27 mouse cellular contexts compared by ENCODE assay signal in genomic region chr11:20164979-20165867, GRCm38 (mm10). TPM values are rescaled to one million over a fixed set of nuclear protein-coding genes. Genes with fewer than 3 reads are reported as not detected.
A peak's percentile ranks its signal among the peaks of the same experiment; 100 is the strongest.
DNase-seq lines count a peak whose midpoint lies in the region; TF ChIP-seq lines count a peak whose summit lies in the region.
"Had no signal": no experiment of that assay in that cellular context is flagged by ENCODE, and none has a peak within 500 bp of the region (broad histone marks: within the 10 kb centered on the region; RNA-seq: fewer than 3 reads in every experiment).

No protein-coding gene starts in this region.

- H3K27ac ChIP-seq in CH12.LX (ENCODE audit: insufficient read depth, low read depth) (no peak overlapping the region), ES-Bruce4 (ENCODE audit: insufficient read depth, low read length) (peak overlapping the region; percentile 96)
- H3K27ac ChIP-seq in brown adipose tissue, adult 24 weeks (replicated peaks; ENCODE audit: low read depth, low read length) = peak overlapping the region; percentile 40; the same call in 1 of the 2 replicates
- H3K27ac ChIP-seq: embryonic facial prominence, embryonic 10.5 days; embryonic facial prominence, embryonic 13.5 days; forebrain, embryonic 12.5 days; hindbrain, embryonic 10.5 days; hindbrain, embryonic 14.5 days; hindbrain, postnatal 0 days had no signal

- H3K36me3 ChIP-seq in CH12.LX (replicated peaks in 1 of 2; ENCODE audit: control insufficient read depth in 1 of 2, insufficient read depth in 1 of 2, low read length in 1 of 2) (no peaks in the 10 kb centered on the region), ES-Bruce4 (ENCODE audit: control insufficient read depth, insufficient read depth, low read length, poor library complexity, severe bottlenecking) (peaks cover 3% of the 10 kb centered on the region; the same call in 1 of the 2 replicates)
- H3K36me3 ChIP-seq: embryonic facial prominence, embryonic 10.5 days; embryonic facial prominence, embryonic 13.5 days; forebrain, embryonic 12.5 days; G1E; hindbrain, embryonic 10.5 days had no signal

- H3K4me2 ChIP-seq in CH12.LX (ENCODE audit: insufficient read depth, low read depth, poor library complexity, severe bottlenecking) = no peak overlapping the region; the same call in 1 of the 2 replicates
- H3K4me2 ChIP-seq: embryonic facial prominence, embryonic 13.5 days; forebrain, embryonic 12.5 days; heart, embryonic 11.5 days; hindbrain, embryonic 14.5 days had no signal

- no peak for TF ChIP-seq RAD21 in CH12.LX (IDR thresholded peaks at IDR 0.05; ENCODE audit: low read depth, low read length)

- H3K27me3 ChIP-seq in CH12.LX (replicated peaks) = no peaks in the 10 kb centered on the region
- no peaks in the 10 kb centered on the region for H3K27me3 ChIP-seq in ES-Bruce4 (ENCODE audit: control insufficient read depth, insufficient read depth, low read length, poor library complexity, severe bottlenecking)
- H3K27me3 ChIP-seq: embryonic facial prominence, embryonic 13.5 days; forebrain, embryonic 12.5 days; Patski had no signal

- no peak for TF ChIP-seq EP300 in CH12.LX (IDR thresholded peaks at IDR 0.05; ENCODE audit: low read length)
- peak; percentile 97 for TF ChIP-seq EP300 in ES-Bruce4 (IDR thresholded peaks at IDR 0.05; ENCODE audit: insufficient read depth, low read depth, low read length)

- H3K9me3 ChIP-seq in CH12.LX (replicated peaks; ENCODE audit: low read length) = no peaks in the 10 kb centered on the region
- H3K9me3 ChIP-seq in ES-Bruce4 (replicated peaks; ENCODE audit: control insufficient read depth, insufficient read depth, low read length, poor library complexity, severe bottlenecking) = peaks cover 12% of the 10 kb centered on the region
- H3K9me3 ChIP-seq: embryonic facial prominence, embryonic 10.5 days; embryonic facial prominence, embryonic 13.5 days; forebrain, embryonic 12.5 days; G1E; hindbrain, embryonic 10.5 days had no signal

- H3K4me3 ChIP-seq in CH12.LX (replicated peaks in 1 of 3; ENCODE audit: low read depth in 2 of 3, low read length in 2 of 3, poor library complexity in 1 of 3) (no peak overlapping the region), ES-Bruce4 (ENCODE audit: low read depth, low read length) (no peak overlapping the region)
- H3K4me3 ChIP-seq in brown adipose tissue, adult 24 weeks (ENCODE audit: insufficient read depth, low read depth, low read length) = no peak overlapping the region
- H3K4me3 ChIP-seq: embryonic facial prominence, embryonic 10.5 days; embryonic facial prominence, embryonic 13.5 days; erythroblast, embryonic 14.5 days; forebrain, embryonic 12.5 days; hindbrain, embryonic 10.5 days had no signal

- no peak for TF ChIP-seq POLR2A in CH12.LX (IDR thresholded peaks at IDR 0.05; ENCODE audit: low read depth, low read length)
- TF ChIP-seq POLR2A in ES-Bruce4 (IDR thresholded peaks at IDR 0.05; ENCODE audit: insufficient read depth, low read length) = no peak

- dilution Hi-C loops in CH12.LX (cut with MboI; ENCODE audit: extremely low pct_ligation_motif_present, extremely low pct_unique_long_range_greater_than_20kb, low sequenced_read_pairs) = no loop called here

- no peaks in the 10 kb centered on the region for H3K79me2 ChIP-seq in CH12.LX (replicated peaks; ENCODE audit: control insufficient read depth, extremely low read depth, insufficient read depth, poor library complexity, severe bottlenecking)

- no peak overlapping the region for H3K9ac ChIP-seq in CH12.LX (ENCODE audit: insufficient read depth, low read depth)
- H3K9ac ChIP-seq in ES-Bruce4 (ENCODE audit: low read depth, poor library complexity, severe bottlenecking) = peak overlapping the region; percentile 85
- H3K9ac ChIP-seq: embryonic facial prominence, embryonic 13.5 days; forebrain, embryonic 12.5 days; hindbrain, embryonic 14.5 days had no signal

- no peak for TF ChIP-seq CTCF in CH12.LX (conservative IDR thresholded peaks at IDR 0.05 in 1 of 2, IDR thresholded peaks at IDR 0.05 in 1 of 2; ENCODE audit: low read depth in 2 of 2, low read length in 2 of 2)
- TF ChIP-seq CTCF in ES-Bruce4 (IDR thresholded peaks at IDR 0.05; ENCODE audit: low read depth, low read length) = no peak

- in situ Hi-C loops in CH12.LX (cut with MboI; ENCODE audit: low pct_ligation_motif_present, low pct_unique_long_range_greater_than_20kb, low sequenced_read_pairs) = no loop called here

- H3K4me1 ChIP-seq in CH12.LX (ENCODE audit: control insufficient read depth in 1 of 2, insufficient read depth in 2 of 2) (peaks cover 0 to 5% of the 10 kb centered on the region in 2 experiments; a peak in 1 of 4 replicates), ES-Bruce4 (ENCODE audit: control insufficient read depth, insufficient read depth, low read length) (no peaks in the 10 kb centered on the region)
- H3K4me1 ChIP-seq in brown adipose tissue, adult 24 weeks (ENCODE audit: control insufficient read depth, insufficient read depth, insufficient read length, low read length) = no peaks in the 10 kb centered on the region
- H3K4me1 ChIP-seq: embryonic facial prominence, embryonic 10.5 days; embryonic facial prominence, embryonic 13.5 days; forebrain, embryonic 12.5 days; hindbrain, embryonic 10.5 days had no signal

- DNase-seq in CH12.LX (ENCODE audit: extremely low read depth) = no peak
- DNase-seq in R1 (ENCODE audit: low read depth, low spot score) = peak; percentile 95
- DNase-seq in embryo, embryonic 10.5 days (ENCODE audit: low spot score) = no peak
- no peak for DNase-seq in heart, adult 11 months
- no peak for DNase-seq in layer of hippocampus, postnatal 10 days (ENCODE audit: low spot score in 2 of 2)
- no peak for DNase-seq in thymus, postnatal 14 days
- DNase-seq: cerebellum, adult 11 months; cerebellum, adult 2 months; cerebellum, adult 9-11 months; cerebellum, postnatal 25 days; embryo, embryonic 11 days; gastrocnemius, postnatal 10 days; gastrocnemius, postnatal 36 days; heart, postnatal 36 days; kidney, adult 18-20 months had no signal

TF ChIP-seq in CH12.LX, 34 proteins besides CTCF, POLR2A, EP300 and RAD21:
- TF ChIP-seq MAX (IDR thresholded peaks at IDR 0.05; ENCODE audit: low read length) (no peak), ZNF384 (IDR thresholded peaks at IDR 0.05; ENCODE audit: low read depth, low read length) (peak; percentile 73)

RNA-seq across cellular contexts. Expression of gene Rab1a, which starts 36.0 kb away (rescaled TPM):
- total RNA-seq in CH12.LX (2012; rRNA removed) = 76.7 and 98.7 TPM in 2 replicates
- total RNA-seq in CH12.LX (2014; rRNA removed) = 135 and 143 TPM in 2 replicates
- polyA plus RNA-seq in CH12.LX (2012; ENCODE audit: insufficient read length, low read depth) = 216 and 263 TPM in 2 replicates
- 396 and 407 TPM in 2 replicates for polyA plus RNA-seq in ES-Bruce4 (2011; ENCODE audit: insufficient read depth, insufficient read length, low read depth, missing spikeins)
- polyA plus RNA-seq in brown adipose tissue, adult 24 weeks (2012; ENCODE audit: insufficient read depth, insufficient read length, missing spikeins) = 180 and 204 TPM in 2 replicates
- 100 to 1,000 TPM; 190 to 198 TPM for total RNA-seq in layer of hippocampus, postnatal 10 days (2021)

RNA-seq across cellular contexts. Expression of gene Actr2, which starts 52.5 kb away (rescaled TPM):
- 141 and 159 TPM in 2 replicates for total RNA-seq in CH12.LX (2012; rRNA removed)
- 189 and 196 TPM in 2 replicates for total RNA-seq in CH12.LX (2014; rRNA removed)
- polyA plus RNA-seq in CH12.LX (2012; ENCODE audit: insufficient read length, low read depth) = 307 and 327 TPM in 2 replicates
- polyA plus RNA-seq in ES-Bruce4 (2011; ENCODE audit: insufficient read depth, insufficient read length, low read depth, missing spikeins) = 315 and 353 TPM in 2 replicates
- polyA plus RNA-seq in brown adipose tissue, adult 24 weeks (2012; ENCODE audit: insufficient read depth, insufficient read length, missing spikeins) = 55.9 and 60.4 TPM in 2 replicates
- total RNA-seq in layer of hippocampus, postnatal 10 days (2021) = 100 to 1,000 TPM; 307 to 336 TPM
